Mouse (Mus musculus) erythroblast, embryonic 14.5 days (primary cell): Measurements from ENCODE around the gene Prr29.

Source experiments
- GATA1 ChIP-seq: IDR thresholded peaks from 2 replicates; pipeline ENCODE4 v1.6.1; 2012; ENCODE audit warnings: low read length, inconsistent platforms, mixed read lengths
- TAL1 ChIP-seq: IDR thresholded peaks from 3 replicates; pipeline ENCODE4 v1.6.1; 2012; ENCODE audit warnings: low read length, inconsistent platforms, mixed read lengths

GRCm38 (mm10) chr11:106351941-106352340, 13.3 kb upstream of the Prr29 start:
- no peak for TF ChIP-seq GATA1
- no peak for TF ChIP-seq TAL1
